Mouse (Mus musculus) bone marrow macrophage, adult 2 months (primary cell): ENCODE measurements around the gene Kcna4.

Experiments
- CTCF ChIP-seq: IDR thresholded peaks from 2 replicates; pipeline ENCODE4 v1.5.1; 2012; ENCODE audit warnings: low read depth, mild to moderate bottlenecking, low read length, moderate library complexity
- POLR2A ChIP-seq: IDR thresholded peaks from 2 replicates; pipeline ENCODE4 v1.6.1; 2012; ENCODE audit warnings: mild to moderate bottlenecking, low read depth, low read length, borderline replicate concordance

GRCm38 (mm10) chr2:107290697-107291019 lies 219 bp downstream of the Kcna4 start:
- no peak for TF ChIP-seq CTCF
- TF ChIP-seq POLR2A = no peak
